Mouse (Mus musculus) small intestine, adult 2 months (tissue): Measurements from ENCODE around the gene Map3k11. TPM values are rescaled to one million over a fixed set of nuclear protein-coding genes. Genes with fewer than 3 reads are reported as not detected.

Experiments
- H3K27ac ChIP-seq: fragments of 200-500 bp; 2 replicates; pipeline ENCODE4 v1.5.1; 2012; ENCODE audit warnings: low read depth, low read length, control low read depth, inconsistent platforms; ENCODE audit not compliant: insufficient read depth
- H3K27me3 ChIP-seq: fragments of 200-500 bp; 2 replicates; pipeline ENCODE4 v1.6.1; 2012; ENCODE audit warnings: mild to moderate bottlenecking, moderate library complexity, low read length, inconsistent platforms; ENCODE audit not compliant: control insufficient read depth, insufficient read depth
- H3K36me3 ChIP-seq: fragments of 200-500 bp; 2 replicates; pipeline ENCODE4 v1.6.1; 2012; ENCODE audit warnings: mild to moderate bottlenecking, low read length, control low read depth, inconsistent platforms; ENCODE audit not compliant: control insufficient read depth, insufficient read depth
- H3K4me1 ChIP-seq: fragments of 200-500 bp; 2 replicates; pipeline ENCODE4 v1.6.1; 2012; ENCODE audit warnings: low read length, inconsistent platforms, mixed read lengths; ENCODE audit not compliant: control insufficient read depth, insufficient read depth, insufficient read length
- H3K4me3 ChIP-seq: fragments of 200-500 bp; 2 replicates; pipeline ENCODE4 v1.5.1; 2012; ENCODE audit warnings: low read depth, mild to moderate bottlenecking, control low read depth, inconsistent platforms, low read length, moderate library complexity
- CTCF ChIP-seq: fragments of 200-500 bp; IDR thresholded peaks from 2 replicates; pipeline ENCODE4 v1.5.1; 2012; ENCODE audit warnings: low read depth, mild to moderate bottlenecking, control low read depth, inconsistent platforms, low read length, moderate library complexity, mixed read lengths; ENCODE audit not compliant: insufficient replicate concordance, insufficient read length; ENCODE audit errors: extremely low read depth
- POLR2A ChIP-seq: fragments of 200-500 bp; IDR thresholded peaks from 2 replicates; pipeline ENCODE4 v1.6.1; 2012; ENCODE audit warnings: low read depth, mild to moderate bottlenecking, control low read depth, inconsistent platforms, low read length, moderate library complexity
- WGBS: fragments of 180-500 bp; shearing (Covaris S2); methylation state at CpG from one replicate; pipeline ENCODE4 v1.1.7; 2018; 5-methylcytosine and 5-hydroxymethylcytosine counted together
- polyA plus RNA-seq: library from polyadenylated mRNA; depleted of rRNA; stranded (reverse); fragments of >200 nt; gene quantifications from 2 replicates; pipeline ENCODE4 v1.2.3, GENCODE M21; 2012

The Map3k11 gene
- polyA plus RNA-seq, 1 experiment = 169 TPM

DNA sequence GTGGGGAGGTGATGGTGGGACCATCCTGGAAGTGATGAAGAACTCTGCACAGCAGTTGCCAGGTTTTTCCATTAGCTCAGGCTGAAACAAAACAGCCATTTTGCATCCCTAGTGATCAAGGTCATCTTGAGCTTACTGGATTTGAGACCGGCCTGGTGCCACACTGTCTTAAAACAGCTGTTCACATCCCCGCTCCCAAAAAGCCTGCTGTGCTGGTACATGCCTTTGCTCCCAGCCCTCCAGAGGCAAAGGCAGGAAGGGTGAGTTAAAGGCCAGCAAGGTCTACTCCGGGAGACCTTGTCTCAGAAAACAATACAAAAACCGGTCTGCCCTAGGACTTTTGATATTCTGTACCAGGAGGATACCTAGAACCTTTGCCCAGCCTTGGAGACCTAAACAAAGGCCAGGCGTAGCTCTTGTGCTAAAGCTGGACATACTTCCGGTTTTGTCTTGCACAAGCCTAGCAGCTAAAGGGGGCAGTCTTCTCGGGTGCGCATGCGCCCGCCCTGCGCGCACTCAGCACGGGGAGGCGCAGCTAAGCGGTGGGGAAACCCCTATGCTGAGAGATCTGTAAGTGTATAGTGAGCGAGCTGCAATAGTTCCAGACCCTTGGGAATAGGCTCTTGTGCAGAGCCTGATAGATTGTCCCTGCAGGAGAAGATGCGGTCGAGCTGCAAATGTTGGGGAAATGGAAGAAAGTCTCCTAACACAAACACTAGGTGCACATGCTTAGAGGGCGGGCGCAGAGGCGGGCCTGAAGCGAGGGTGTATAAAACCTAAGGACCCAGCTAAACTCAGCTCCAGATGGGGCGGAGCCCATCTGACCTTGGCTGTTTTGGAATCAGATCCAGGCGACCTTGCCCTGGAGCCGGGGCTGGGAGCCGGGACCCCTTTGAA lies 39.9 kb upstream of the Map3k11 start:
- 4% methylated on average over 26 of the region's 26 CpGs for WGBS
- no peak for TF ChIP-seq POLR2A
- TF ChIP-seq CTCF = peak; percentile 18; the same call in 1 of the 2 replicates
- no peaks in the 10 kb centered on the region for H3K27me3 ChIP-seq
- H3K27ac ChIP-seq = peak overlapping the region; percentile 61
- peak overlapping the region; percentile 35 for H3K4me3 ChIP-seq
- H3K4me1 ChIP-seq = peaks cover 8% of the 10 kb centered on the region
- H3K36me3 ChIP-seq = peaks cover 39% of the 10 kb centered on the region

- Histone ChIP-seq H3K36me3 (peaks cover 32% of the 10 kb centered on the region), H3K4me3 (peak overlapping the region; percentile 35), H3K27me3 (no peaks in the 10 kb centered on the region), H3K4me1 (peaks cover 11% of the 10 kb centered on the region), H3K27ac (peak overlapping the region; percentile 36; the same call in 1 of the 2 replicates)
- 55% methylated on average over 6 of the region's 6 CpGs for WGBS
- no peak for TF ChIP-seq CTCF
- TF ChIP-seq POLR2A = no peak
These were observed 39.2 kb upstream of the Map3k11 start for GRCm38 (mm10) chr19:5649298-5649741.

- no peak overlapping the region for H3K4me3 ChIP-seq
- no peak overlapping the region for H3K27ac ChIP-seq
- 81% methylated on average over 13 of the region's 13 CpGs for WGBS
- TF ChIP-seq POLR2A (no peak), CTCF (no peak)
- H3K4me1 ChIP-seq = peaks cover 19% of the 10 kb centered on the region
- H3K36me3 ChIP-seq = peaks cover 11% of the 10 kb centered on the region
- H3K27me3 ChIP-seq = no peaks in the 10 kb centered on the region
These were observed 36.9 kb upstream of the Map3k11 start for GRCm38 (mm10) chr19:5651502-5652274.

GRCm38 (mm10) chr19:5652570-5652969 lies 36.0 kb upstream of the Map3k11 start:
- Histone ChIP-seq H3K4me1 (peaks cover 19% of the 10 kb centered on the region), H3K36me3 (peaks cover 2% of the 10 kb centered on the region), H3K27me3 (no peaks in the 10 kb centered on the region), H3K4me3 (no peak overlapping the region), H3K27ac (no peak overlapping the region)
- TF ChIP-seq POLR2A = no peak
- no peak for TF ChIP-seq CTCF
- WGBS = 89% methylated on average over 6 of the region's 6 CpGs

DNA sequence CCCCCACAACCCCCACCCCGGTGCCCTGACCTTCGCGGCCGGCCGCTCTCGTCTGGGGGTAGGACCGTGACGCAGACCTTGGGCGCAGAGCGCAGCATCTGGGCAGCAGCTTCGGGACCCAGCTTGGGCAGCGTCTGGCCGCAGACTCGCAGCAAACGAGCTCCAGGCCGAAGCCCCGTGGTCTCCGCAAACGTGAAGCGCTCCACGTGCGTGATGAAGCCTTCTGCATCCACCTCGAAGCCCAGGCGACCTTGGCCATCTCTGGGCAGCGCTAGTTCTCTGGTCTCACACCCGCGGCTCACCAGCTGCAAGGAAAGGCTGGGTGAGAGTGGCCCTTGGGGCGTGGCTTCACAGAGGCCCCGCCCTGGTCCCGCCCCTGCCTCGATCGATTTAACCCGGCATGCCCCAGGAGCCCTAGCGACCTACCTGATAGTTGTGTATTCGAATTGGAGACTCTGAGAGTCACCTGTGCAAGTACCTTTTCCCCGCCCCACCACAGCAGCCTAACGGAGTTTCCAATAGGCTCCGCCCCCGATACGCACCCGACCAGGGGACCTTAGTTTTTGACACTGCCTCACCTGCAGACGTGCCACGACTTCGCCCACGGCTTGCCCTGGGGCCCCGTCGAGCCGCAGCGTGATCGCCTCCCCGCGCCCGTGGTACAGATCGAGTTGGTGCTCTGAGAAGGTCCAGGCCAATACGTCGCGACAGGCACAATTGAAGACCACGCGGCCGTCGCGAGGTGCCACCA lies 34.4 kb upstream of the Map3k11 start:
- H3K4me3 ChIP-seq = peak overlapping the region; percentile 56
- 29% methylated on average over 62 of the region's 62 CpGs for WGBS

GRCm38 (mm10) chr19:5654720-5655298 lies 33.7 kb upstream of the Map3k11 start:
- peaks cover 11% of the 10 kb centered on the region for H3K4me1 ChIP-seq
- H3K36me3 ChIP-seq = peaks cover 4% of the 10 kb centered on the region; the same call in 1 of the 2 replicates
- H3K27me3 ChIP-seq = no peaks in the 10 kb centered on the region
- no peak for TF ChIP-seq POLR2A
- no peak overlapping the region for H3K27ac ChIP-seq
- peak overlapping the region; percentile 56 for H3K4me3 ChIP-seq
- WGBS = 25% methylated on average over 43 of the region's 43 CpGs

More for the DNA sequence above, 34.4 kb upstream of the Map3k11 start:
- Histone ChIP-seq H3K27me3 (no peaks in the 10 kb centered on the region), H3K36me3 (peaks cover 2% of the 10 kb centered on the region; the same call in 1 of the 2 replicates), H3K4me1 (peaks cover 11% of the 10 kb centered on the region), H3K27ac (no peak overlapping the region)
- TF ChIP-seq CTCF (no peak), POLR2A (no peak)
